Comparison of ENCODE assay signal across 19 mouse cellular contexts in the genomic region with DNA sequence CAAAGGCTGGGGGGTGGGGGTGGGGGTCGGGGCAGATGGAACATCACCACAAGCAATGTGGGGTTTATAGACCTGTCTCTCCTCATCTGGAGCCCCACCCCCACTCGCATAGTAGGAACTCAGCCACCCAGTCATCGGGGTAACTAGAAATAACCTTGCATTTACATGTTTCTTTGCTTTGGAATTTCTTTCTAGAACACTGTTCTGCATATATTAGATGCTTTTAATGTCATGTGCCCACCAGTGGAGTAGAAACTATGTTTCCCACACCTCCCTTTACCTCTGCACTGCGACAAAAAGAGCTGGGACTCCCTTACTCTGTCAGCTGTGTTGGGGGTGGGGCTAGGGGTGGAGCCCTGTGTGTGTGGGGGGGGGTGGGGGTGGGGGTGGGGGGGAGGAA. TPM values are rescaled to one million over a fixed set of nuclear protein-coding genes. Genes with fewer than 3 reads are reported as not detected.
"Had no signal": no experiment of that assay in that cellular context is flagged by ENCODE, and none has a peak within 500 bp of the region (broad histone marks: within the 10 kb centered on the region; RNA-seq: fewer than 3 reads in every experiment).

No protein-coding gene starts in this region.

- H3K36me3 ChIP-seq: limb, embryonic 13.5 days; midbrain, embryonic 10.5 days had no signal

- DNase-seq: kidney, adult 18-20 months; kidney, postnatal 14 days; left cerebral cortex, postnatal 4 days; lung, adult 18-20 months; lung, postnatal 4 days; right cerebral cortex, postnatal 4 days; spleen, adult 18-20 months; thymus, adult 18-20 months; thymus, postnatal 14 days had no signal

- H3K4me3 ChIP-seq: limb, embryonic 13.5 days; midbrain, embryonic 10.5 days had no signal

- H3K9me3 ChIP-seq: limb, embryonic 13.5 days; midbrain, embryonic 10.5 days had no signal

- H3K9ac ChIP-seq: limb, embryonic 13.5 days; liver, embryonic 14.5 days had no signal

- H3K4me2 ChIP-seq: limb, embryonic 13.5 days had no signal

- H3K4me1 ChIP-seq: limb, embryonic 13.5 days had no signal

- H3K27ac ChIP-seq: limb, embryonic 13.5 days; liver, embryonic 14.5 days; midbrain, embryonic 10.5 days had no signal

- ATAC-seq: midbrain, embryonic 16.5 days had no signal

RNA-seq across cellular contexts. Expression of gene Slc6a5, which starts 3.2 kb away (rescaled TPM):
- polyA plus RNA-seq: kidney, embryonic 14.5 days; large intestine, adult 2 months; liver, adult 2 months; lung, embryonic 16.5 days; midbrain, embryonic 10.5 days; stomach, embryonic 14.5 days; urinary bladder, adult 2 months had no signal
